Mouse (Mus musculus): Measurements from ENCODE around the gene Lgmn.

Gene Lgmn

DNA sequence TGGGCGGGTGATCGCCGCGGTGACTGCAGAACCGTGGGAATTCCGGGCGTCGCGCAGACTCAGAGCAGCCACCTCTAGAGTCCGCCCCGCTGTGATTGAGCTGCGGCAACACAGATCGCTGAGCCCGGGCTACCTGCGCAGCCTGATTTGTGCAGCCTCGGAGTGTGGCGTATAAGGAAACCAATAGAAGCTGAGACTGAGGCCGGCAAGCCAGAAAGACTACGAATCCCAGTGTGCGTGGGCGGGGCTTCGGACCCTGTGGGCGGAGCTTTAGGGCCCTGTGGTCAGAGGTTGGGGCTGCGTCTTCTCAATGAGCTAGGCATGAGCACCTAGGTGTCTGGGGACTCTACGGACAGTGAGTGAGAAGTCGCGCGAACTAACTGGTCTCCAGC, at the start of gene Lgmn:
Lgmn (minus strand) TSS at position 182 of the 392 bp plus-strand sequence.
- DNase-seq, result peak; percentile 99

DNA sequence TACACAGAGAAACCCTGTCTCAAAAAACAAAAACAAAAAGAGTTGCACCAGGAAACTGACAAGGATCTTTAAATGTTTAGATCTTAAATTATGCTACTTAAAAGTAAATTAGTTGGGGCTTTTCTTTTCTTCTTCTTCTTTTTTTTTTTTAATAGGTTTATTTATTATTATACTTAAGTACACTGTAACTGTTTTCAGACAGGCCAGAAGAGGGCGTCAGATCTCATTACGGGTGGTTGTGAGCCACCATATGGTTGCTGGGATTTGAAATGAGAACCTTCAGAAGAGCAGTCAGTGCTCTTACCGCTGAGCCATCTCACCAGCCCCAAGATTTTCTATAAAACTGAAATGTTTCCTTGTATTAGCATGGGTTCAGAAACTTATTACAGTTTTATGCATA, 45.3 kb upstream of the Lgmn start:
- DNase-seq, result no peak

DNA sequence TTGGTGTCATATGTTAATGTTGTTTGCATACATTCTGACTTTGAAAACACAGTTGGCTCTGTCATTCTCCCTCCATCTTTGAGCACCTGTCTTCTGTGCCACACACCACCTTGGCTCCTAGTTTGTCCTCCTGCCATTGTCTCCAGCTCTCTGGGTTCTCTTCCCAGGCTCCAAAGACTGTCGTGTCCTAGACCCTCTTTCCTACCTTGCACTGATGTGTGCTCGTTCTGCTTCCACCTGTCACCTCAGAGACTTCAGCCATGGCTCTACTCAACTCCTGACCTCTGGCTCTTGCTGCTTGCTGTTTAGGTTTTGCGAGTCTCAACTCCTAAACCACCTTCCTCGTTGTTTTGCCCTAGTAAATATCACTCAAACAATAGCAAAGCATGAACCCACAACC, 40.9 kb upstream of the Lgmn start:
- no peak for DNase-seq

DNA sequence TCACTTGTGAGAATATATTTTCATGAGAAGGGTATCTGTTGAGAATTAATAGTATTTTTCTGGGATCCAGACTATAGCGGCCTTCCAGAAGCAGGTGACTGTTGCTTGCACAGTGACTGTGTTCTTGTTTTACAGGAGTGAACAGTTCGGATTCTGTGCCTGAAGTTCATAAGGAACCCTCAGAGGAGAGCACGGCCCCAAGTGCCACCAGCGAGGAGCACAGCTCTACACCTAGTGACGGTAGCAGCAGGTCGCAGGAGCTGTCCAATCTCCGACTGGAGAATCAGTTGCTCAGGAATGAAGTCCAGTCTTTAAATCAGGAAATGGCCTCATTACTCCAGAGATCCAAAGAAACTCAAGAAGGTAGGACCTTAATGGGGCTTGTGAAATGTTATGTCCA, 34.8 kb upstream of the Lgmn start:
- no peak for DNase-seq

DNA sequence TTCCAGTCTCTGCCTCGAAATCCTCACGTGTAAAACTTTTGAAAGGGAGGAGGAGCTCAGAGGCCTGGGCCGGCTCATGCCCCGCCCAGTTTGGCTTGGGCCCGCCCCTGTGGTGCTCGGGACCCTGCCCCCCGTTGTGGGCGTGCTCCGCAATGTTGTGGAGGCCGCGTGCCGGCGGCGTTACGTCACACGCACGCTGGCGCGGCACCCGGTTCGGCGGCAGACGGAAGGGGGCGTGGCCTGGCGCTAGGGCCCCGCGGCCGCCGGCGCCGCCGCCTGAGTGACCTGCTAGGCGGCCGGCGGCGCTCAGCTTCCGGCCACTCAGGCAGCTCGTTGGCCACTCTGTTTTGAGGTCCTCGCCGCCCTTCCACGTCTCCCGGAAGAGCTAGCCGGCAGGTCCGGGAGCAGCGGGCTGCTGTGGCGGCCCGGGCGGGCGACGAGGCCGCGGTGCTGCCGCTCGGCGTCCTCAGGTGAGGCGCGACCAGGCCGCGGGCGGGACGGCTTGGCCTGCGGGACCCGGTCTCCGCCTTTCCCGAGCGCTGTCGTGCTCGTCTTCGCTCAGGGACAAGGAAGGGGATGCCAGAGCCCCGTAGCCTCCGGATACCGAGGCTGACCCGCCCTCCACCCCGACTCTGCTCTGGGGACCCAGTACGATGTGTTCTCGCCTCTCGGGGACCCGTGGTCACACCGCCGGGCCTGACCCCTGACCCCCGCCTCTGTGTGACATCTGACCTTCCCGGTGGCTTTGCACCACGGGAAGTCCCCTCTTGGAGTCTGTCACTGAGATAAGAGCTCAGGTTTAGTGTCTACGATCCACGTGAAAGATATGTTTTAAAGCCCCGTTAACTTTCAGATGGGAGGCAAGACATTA, 29.5 kb upstream of the Lgmn start, which contains the start of gene Golga5:
Golga5 (plus strand) TSS at position 242 of the 871 bp plus-strand sequence.
- DNase-seq, result peak; percentile 98

DNA sequence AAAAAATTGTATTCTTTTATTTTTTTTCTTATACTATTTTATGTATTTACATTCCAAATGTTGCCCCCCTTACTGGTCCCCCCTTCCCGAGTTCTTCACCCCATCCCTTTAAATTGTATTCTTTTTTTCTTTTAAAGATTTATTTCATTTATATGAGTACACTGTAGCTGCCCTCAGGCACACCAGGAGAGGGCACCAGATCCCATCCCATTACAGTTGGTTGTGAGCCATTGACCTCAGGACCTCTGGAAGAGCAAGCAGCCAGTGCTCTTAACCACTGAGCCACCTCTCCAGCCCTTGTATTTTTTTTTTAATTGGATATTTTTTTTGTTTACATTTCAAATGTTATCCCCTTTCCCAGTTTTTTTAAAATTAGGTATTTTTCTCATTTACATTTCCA, 28.5 kb upstream of the Lgmn start:
- no peak for DNase-seq

DNA sequence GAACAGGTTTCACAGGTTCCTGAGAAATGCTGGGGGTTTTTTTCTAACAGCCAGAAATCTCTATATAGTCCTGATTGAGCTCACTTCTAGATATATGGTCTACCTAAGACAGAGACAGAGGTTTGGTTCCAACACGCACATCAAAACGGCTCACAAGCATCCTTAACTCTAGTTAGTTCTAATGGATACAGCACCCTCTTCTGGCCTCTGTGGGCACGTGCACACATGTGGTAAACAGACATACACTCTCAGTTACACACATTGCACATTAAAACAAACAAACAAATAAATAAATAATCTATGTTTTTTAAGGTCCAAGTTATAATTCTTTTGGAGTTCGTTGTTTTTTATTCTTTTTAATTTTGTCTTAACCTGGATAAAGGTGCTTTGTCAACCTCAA, 25.0 kb upstream of the Lgmn start:
- no peak for DNase-seq

DNA sequence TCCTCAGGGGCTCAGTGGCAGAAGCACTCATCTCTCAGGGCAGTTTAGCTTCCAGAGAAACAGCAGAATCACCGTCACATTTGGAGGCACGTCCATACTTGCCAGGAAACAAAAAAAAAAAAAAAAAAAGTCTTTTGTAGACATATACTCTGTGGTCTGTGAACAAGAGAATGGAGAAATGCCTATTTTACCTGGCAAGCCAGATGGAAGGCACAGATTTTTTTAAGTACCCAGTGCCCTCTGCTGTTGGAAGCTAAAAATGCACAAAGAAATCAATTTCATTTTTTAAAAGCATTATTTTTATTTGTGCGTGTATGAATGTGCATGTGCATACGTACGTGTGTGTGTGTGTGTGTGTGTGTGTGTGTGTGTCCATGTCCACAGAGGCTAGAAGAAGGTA, 21.6 kb upstream of the Lgmn start:
- DNase-seq, result no peak

DNA sequence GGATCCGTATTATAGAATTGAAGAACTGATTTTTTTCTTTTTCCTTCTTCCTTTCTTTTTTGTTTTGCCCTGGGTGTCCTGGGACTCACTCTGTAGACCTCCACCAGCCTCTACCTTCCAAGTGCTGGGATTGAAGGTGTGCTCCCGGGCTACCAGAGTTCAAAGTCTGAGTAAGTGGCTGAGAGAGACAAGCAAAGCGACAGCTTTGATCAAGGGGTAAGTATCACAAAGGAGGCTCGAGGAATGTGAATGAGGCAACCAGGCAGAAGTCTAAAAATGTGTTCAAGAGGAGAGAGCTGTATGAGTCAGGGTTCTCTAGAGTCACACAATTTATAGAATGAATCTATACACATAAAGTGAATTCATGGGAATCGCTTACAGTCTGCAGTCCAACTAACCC, 20.4 kb upstream of the Lgmn start:
- DNase-seq, result no peak

DNA sequence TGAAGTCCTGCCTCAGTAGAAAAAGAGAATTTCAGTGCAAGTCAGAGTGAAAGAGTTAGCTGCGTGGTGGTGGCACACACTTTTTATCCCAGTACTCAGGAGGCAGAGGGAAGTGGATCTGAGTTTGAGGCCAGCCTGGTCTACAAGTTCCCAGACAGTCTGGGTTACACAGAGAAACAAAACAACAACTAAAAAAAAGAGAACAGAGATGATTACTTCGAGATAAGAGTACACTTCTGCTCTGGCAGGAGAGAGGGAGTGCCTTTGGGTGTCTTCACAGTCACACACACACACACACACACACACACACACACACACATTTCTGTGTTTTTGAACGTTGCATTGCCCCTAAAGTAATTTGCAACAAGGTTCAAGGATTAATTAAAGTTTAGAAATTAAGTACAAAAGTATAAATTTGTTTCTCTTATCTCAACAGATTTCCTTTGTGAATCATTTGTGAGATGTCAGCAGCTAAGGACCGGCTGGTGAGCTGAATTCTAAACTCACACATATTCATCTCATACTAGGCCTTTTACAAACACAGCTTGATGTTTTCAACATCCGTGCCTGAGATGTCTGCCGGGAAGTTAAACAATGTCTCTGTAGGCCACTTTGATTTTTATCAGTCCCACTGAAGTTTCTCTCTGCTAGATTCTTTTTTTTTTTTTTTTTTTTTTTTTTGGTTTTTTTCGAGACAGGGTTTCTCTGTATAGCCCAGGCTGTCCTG, 17.0 kb upstream of the Lgmn start:
- DNase-seq, result no peak

DNA sequence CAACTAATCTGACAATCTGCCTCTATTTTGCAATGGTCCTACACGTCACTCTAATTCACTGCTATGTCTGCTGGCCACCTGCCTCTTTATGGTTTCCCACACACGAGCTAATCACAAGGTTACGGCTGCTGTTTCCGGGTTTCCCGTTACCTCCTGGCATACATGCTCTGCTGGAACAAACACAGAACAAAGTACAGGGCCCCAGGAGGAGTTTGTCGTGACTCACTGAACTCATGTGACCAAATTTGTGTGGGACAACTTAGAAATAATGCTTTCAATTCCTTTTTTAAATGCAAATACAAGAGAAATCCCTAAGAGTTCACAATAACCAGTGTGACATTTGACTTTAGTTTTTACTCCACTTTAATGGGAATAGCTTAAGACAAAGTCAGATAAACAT, 14.0 kb upstream of the Lgmn start:
- DNase-seq, result peak; percentile 59

DNA sequence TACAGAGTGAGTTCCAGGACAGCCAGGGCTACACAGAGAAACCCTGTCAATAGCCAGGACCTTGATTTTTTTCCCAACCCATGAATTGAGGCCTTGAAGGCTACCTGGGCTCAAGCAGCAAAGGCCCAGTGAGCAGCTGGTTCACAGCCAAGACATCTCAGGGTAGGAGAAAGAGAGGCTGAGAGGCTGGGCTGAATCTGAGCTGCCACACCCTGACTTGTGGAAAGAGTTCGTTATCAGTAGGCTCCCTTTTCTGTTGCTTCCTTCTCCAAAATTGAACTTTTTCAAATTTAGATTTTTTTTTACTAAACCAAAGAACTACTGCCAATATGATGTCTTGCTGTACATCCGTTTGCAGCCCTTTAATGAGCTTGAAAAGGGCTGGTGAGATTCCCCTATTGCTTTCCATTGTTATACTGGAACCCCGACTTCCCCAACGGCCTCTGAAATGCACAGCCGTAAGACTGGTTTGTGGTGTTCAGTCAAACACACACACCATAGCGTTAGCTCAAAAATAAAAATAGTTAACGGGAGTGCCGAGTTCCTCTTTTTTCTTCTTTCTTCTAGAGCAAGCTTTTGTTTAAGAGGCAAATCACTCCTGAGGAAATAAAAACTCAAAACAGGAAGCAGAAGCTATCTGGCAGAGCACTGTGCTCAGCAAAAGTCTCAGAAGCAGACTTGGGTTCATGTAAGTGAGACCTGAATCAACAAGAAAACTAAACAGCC, 11.7 kb upstream of the Lgmn start:
- peak; percentile 33 for DNase-seq

DNA sequence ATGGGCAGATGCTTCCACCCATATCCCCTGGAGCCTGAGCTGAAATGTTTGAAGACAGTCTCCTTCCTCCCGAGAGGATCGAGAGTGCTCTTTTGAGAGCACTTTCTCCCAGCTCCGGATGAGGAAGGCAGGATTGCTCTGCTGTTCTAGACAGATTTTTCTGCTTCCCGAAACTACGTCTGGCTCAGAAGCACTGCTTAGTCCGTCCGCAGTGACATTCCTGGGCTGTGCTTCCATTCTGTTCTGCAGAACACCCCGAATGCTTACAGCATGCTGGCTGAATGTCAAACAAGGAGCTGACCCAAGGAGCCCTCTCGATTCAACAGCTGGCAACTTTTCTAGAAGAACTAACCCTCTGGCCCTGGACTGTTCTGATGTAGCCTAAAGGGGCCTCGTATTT, 10.8 kb upstream of the Lgmn start:
- no peak for DNase-seq

DNA sequence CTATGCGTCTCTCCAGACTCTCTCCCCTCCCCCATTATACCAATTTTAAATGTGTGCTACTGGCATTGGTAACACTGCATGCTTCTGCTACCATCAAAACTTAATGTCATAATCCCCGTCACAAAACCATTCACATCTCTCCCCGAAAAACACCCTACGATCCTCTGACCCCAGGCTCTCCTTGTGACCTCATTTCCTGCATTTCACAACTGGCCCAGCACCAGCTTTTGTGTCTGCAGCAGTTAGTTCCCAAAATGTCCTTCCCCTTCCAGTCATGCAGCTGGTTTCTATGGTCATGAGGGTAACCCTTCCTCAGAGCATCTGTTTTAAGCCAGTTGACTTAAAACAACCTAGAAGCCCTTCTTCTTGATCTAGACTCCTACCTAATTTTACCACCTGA, 5.8 kb upstream of the Lgmn start:
- DNase-seq, result no peak

DNA sequence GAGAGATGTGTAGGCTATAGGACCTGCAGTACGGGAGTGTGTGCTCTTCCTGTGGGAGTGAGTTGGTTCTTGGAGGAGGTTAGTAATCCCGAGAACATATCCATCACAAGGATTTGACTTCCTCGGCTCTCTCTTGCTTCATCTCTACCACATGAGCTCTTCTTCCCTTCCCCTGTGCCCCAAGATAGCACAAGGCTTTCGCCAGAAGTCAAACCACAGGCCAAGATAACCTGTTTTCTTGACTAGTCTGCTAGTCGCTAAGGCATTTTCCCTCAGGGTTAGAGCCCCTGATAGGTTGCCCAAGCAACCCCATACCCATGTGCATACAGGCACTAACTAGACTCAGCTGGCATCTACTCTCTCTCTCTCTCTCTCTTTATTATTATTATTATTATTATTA, 4.1 kb upstream of the Lgmn start:
- no peak for DNase-seq

DNA sequence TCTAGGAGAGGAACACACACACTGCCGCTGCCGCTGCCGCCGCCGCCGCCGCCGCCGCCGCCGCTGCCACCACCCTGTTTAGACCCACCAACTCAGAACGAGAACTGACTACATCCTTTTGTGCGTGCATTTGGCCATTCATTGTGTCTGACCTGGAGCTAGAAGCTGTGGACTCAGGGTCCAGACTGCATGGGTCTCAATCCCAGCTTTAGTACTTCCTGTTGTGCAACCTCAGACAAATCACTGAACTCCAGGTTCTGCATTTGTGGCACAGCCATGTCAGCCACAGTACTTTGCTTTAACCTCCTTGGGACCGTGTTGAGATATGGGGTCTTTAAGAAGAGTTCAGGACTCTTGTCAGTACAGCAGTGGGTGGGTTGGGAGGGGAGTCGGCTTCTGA, 3.0 kb upstream of the Lgmn start:
- DNase-seq, result no peak

DNA sequence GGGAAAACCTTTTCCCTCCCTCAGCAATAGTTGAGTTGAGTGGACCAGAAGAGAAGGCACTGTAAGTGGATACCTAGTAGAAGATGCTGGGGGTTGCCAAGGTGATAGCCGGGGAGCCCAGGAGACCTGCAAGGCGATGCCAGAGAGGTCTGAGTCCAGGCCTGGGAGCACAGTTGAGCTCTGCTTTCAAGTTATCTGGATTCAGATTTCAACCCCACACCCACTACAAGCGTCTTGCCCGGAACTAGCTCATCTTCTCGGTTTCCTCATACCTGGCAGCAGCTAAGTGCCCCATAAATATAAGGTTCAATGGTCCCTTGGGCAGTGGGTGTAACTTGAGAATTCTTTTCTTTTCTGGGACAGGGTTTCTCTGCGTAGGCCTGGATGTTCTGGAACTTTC, 1.5 kb upstream of the Lgmn start:
- DNase-seq, result no peak

DNA sequence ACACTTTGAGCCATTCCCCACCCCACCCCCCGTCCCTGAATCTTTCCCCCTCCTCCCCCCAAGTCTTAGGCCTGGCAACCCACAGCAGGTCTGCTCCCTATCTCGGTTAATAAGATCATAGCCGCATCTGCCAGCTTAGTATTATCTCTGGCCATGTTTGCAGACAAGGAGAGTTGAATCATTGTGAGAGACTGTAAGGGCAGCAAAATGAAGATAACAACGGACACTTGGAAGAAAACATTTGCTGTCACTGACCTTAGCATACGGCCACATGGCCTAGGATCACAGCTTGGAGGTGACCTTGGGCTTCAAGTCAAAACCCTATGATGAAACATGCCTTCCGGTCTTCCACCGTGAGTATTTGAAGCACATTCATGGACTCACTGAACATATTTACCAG, 938 bp upstream of the Lgmn start:
- no peak for DNase-seq

DNA sequence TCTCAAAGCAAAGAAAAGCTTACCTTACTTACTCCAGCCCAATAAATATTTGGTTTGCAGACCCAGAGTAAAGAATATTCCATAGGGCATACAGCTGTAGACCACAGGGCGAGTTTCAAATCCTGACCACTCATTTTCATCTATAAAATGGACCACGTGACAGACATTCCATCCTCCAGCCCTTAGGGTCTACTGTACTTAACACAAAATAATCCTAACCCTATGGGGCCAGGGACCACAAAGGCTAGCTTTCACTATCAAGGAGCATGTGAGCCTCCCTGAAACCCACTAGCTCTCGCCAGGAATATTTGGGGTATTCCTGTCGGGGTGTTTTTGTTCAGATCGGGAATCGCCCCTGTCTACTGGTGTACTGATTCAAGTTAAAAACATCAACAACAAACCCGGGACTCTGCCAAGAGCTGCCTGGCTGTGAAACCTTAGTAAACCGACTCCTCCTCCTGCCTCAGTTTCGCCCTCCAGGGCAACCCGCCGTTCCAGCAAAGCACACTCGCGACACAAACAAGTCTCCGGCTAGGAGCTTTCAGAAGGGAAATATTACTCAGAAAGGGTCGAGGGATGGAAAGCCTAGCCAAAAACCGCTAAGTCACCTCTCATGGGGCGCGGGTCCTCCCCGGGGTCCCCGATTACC, 506 bp downstream of the Lgmn start:
- no peak for DNase-seq

DNA sequence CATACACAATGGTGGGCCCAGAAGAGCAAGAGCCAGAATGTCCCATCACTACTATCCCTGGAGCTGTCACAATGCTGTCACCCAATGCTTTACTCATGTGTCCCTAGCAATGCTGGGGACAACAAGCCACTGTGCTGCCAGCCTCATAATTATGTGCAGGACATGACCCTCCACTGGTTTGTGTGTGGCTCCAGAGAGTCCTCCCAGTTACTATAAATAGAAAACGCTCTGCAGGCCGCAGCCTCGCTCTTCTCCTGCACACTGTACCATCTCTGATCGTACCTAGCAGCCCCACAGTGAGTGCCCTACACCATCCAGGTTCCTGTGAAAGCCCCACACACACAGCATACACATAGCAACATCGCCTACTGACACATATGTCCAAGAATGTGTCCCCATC, 1.7 kb downstream of the Lgmn start:
- DNase-seq, result peak; percentile 21

DNA sequence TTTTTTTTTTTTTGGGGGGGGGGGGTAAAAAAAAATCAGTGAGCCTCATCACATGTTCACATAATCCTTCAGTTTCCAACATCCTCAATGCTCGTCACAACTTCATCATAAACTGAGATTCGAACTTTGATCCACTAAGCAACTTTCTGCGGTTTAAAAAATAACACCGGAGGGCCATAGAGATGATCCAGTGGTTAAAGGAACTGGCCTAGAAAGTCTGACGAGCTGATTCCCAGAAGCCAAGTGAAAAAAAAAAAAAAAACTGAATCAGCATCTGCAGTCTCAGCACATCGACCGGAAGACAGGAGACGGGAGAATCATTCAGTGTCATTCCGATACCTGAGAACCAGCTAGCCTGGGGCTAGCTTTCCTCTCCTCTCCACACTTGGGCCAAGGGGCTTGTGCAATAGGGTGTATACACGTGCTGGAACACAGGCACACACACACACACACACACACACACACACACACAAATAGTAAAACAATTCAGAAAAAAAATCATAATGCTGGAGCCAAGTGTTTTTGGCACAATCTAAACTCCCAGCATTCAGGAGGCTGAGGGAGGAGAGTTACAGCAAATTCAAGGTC, 2.6 kb downstream of the Lgmn start:
- peak; percentile 47 for DNase-seq

DNA sequence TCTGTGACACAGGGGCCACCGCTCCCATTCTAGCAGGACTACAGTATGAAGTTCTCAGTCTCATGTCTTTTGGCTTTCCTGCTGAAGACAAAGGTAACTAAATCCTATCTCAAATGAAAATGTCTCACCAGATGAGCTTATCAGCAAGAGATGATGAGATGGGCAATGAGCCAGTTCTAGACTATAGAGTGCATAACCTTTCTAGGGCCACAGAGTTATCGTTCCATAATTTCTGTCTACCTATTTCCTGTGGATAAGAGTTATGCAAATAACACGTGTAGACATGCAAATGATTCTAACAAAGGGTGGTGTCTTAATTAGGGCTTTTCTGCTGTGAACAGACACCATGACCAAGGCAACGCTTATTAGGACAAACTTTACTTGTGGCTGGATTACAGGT, 5.5 kb downstream of the Lgmn start:
- no peak for DNase-seq

DNA sequence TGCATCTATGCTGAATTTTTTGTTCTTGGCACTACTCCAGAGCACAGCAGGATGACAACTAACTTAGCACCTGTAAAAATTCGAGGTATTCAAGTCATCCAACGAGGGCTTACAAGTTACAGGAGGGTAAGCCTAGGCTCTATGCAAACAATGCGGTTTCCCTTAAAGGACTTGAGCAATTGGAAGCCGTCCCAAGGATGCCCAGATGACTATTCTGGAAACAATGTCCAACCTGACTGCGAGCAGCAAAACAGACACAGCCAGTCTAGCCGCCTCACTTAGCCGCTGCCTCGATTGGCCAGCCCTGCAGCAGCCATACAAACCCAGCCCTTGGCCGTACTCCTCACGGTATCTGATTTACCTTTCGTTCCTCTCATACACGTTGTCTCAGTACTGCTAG, 7.4 kb downstream of the Lgmn start:
- DNase-seq, result peak; percentile 27
